Mouse (Mus musculus) midbrain, embryonic 16.5 days (tissue): ENCODE measurements at regions not wholly inside any gene's neighbourhood (a gene's known extent, or its start where the extent isn't known, plus 50 kb on each side); places are given as distances from the start of the nearest gene placed in this dataset.

ENCODE experiments used
- ATAC-seq: fragments of 200-750 bp; cut with Nextera tagmentation; 2 replicates; pipeline ENCODE4 v1.8.0; 2017; ENCODE audit warnings: moderate TSS enrichment
- H3K27ac ChIP-seq: fragments of 300-500 bp; sonication (generic); 2 replicates; pipeline ENCODE4 v1.5.1; 2014; ENCODE audit warnings: mild to moderate bottlenecking, low read length, mixed read lengths
- H3K27me3 ChIP-seq: fragments of 300-500 bp; sonication (generic); 2 replicates; pipeline ENCODE4 v1.6.1; 2014; ENCODE audit warnings: low read depth, low read length, mixed read lengths; ENCODE audit not compliant: control insufficient read depth, insufficient read depth
- H3K36me3 ChIP-seq: fragments of 300-500 bp; sonication (generic); 2 replicates; pipeline ENCODE4 v1.6.1; 2014; ENCODE audit warnings: mild to moderate bottlenecking, low read length, moderate library complexity, mixed read lengths; ENCODE audit not compliant: control insufficient read depth, insufficient read depth
- H3K4me1 ChIP-seq: fragments of 300-500 bp; sonication (generic); 2 replicates; pipeline ENCODE4 v1.6.1; 2014; ENCODE audit warnings: mild to moderate bottlenecking, low read length, mixed read lengths; ENCODE audit not compliant: control insufficient read depth, insufficient read depth
- H3K4me2 ChIP-seq: fragments of 300-500 bp; sonication (generic); 2 replicates; pipeline ENCODE4 v1.6.1; 2014; ENCODE audit warnings: mild to moderate bottlenecking, low read length, mixed read lengths
- H3K4me3 ChIP-seq: fragments of 300-500 bp; sonication (generic); 2 replicates; pipeline ENCODE4 v1.5.1; 2014; ENCODE audit warnings: low read depth, mild to moderate bottlenecking, low read length, moderate library complexity, mixed read lengths
- H3K9ac ChIP-seq: fragments of 300-500 bp; sonication (generic); 2 replicates; pipeline ENCODE4 v1.6.1; 2014; ENCODE audit warnings: low read depth, low read length, mixed read lengths
- H3K9me3 ChIP-seq: fragments of 300-500 bp; sonication (generic); replicated peaks from 2 replicates; pipeline ENCODE4 v1.6.1; 2014; ENCODE audit warnings: mild to moderate bottlenecking, low read length, mixed read lengths; ENCODE audit not compliant: control insufficient read depth, poor library complexity, severe bottlenecking
- WGBS: fragments of 180-500 bp; shearing (Covaris S2); extraction: QIAGEN DNeasy Blood & Tissue Kit; methylation state at CpG from one replicate; pipeline ENCODE4 v1.1.7; 2014; 5-methylcytosine and 5-hydroxymethylcytosine counted together

- no peak for ATAC-seq
- Histone ChIP-seq H3K4me3 (no peak overlapping the region), H3K36me3 (no peaks in the 10 kb centered on the region), H3K4me1 (no peaks in the 10 kb centered on the region), H3K27me3 (no peaks in the 10 kb centered on the region; the same call in 1 of the 2 replicates), H3K9ac (no peak overlapping the region), H3K27ac (no peak overlapping the region), H3K4me2 (no peak overlapping the region), H3K9me3 (no peaks in the 10 kb centered on the region)
- WGBS: 83% methylated on average over 1 of the region's 1 CpGs
These were observed 128.9 kb upstream of the Opcml start for GRCm38 (mm10) chr9:27661431-27662300.

- Histone ChIP-seq H3K4me3 (no peak overlapping the region), H3K27ac (no peak overlapping the region), H3K9ac (no peak overlapping the region), H3K36me3 (no peaks in the 10 kb centered on the region), H3K9me3 (no peaks in the 10 kb centered on the region), H3K27me3 (no peaks in the 10 kb centered on the region; the same call in 1 of the 2 replicates), H3K4me1 (no peaks in the 10 kb centered on the region), H3K4me2 (no peak overlapping the region)
- no peak for ATAC-seq
- 94% methylated on average over 1 of the region's 1 CpGs for WGBS
These were observed 127.3 kb upstream of the Opcml start for GRCm38 (mm10) chr9:27663230-27663629.

DNA sequence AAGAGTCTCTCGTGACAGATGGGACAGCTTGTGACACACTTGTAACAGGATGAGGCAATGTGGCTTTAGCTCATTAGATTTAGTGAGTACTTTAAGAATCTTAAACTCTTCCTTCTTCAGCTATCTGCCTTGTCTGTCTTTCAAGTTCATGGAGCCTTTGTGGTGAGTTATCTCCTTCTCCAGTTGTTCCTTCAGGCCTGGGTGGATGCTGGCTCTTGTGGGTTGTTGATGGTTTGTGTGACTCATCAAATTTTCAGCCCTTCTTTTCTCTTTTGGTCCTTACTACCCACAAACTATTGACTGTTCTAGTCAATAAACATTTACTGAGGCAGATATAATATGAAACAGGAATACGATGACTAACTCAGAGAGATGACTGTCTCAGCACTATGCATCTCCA is 124.9 kb upstream of the Opcml start:
- WGBS: 94% methylated on average over 2 of the region's 2 CpGs
- no peaks in the 10 kb centered on the region for H3K9me3 ChIP-seq
- H3K4me2 ChIP-seq: no peak overlapping the region
- no peak overlapping the region for H3K27ac ChIP-seq
- ATAC-seq: no peak
- no peaks in the 10 kb centered on the region for H3K27me3 ChIP-seq
- no peak overlapping the region for H3K9ac ChIP-seq
- 0 out of 2 replicates have a peak, but pooled peaks cover 2% of the 10 kb centered on the region for H3K4me1 ChIP-seq
- H3K4me3 ChIP-seq: no peak overlapping the region
- H3K36me3 ChIP-seq: no peaks in the 10 kb centered on the region

- H3K36me3 ChIP-seq: no peaks in the 10 kb centered on the region
- 0 out of 2 replicates have a peak, but pooled peaks cover 2% of the 10 kb centered on the region for H3K4me1 ChIP-seq
- H3K9me3 ChIP-seq: no peaks in the 10 kb centered on the region
- WGBS: 25% methylated on average over 6 of the region's 6 CpGs
- no peaks in the 10 kb centered on the region for H3K27me3 ChIP-seq
- H3K9ac ChIP-seq: no peak overlapping the region
- H3K27ac ChIP-seq: no peak overlapping the region
- no peak overlapping the region for H3K4me3 ChIP-seq
- H3K4me2 ChIP-seq: no peak overlapping the region
- no peak for ATAC-seq
These were observed 120.4 kb upstream of the Opcml start for GRCm38 (mm10) chr9:27670032-27670740.

- Histone ChIP-seq H3K4me2 (no peak overlapping the region), H3K9me3 (no peaks in the 10 kb centered on the region), H3K4me1 (no peaks in the 10 kb centered on the region), H3K9ac (no peak overlapping the region), H3K27ac (no peak overlapping the region), H3K27me3 (no peaks in the 10 kb centered on the region), H3K36me3 (no peaks in the 10 kb centered on the region), H3K4me3 (no peak overlapping the region)
- ATAC-seq: no peak
These were observed 105.2 kb upstream of the Opcml start for GRCm38 (mm10) chr9:27685325-27685724.

- WGBS: 80% methylated on average over 4 of the region's 4 CpGs
- Histone ChIP-seq H3K36me3 (no peaks in the 10 kb centered on the region), H3K9me3 (no peaks in the 10 kb centered on the region), H3K9ac (no peak overlapping the region), H3K27me3 (no peaks in the 10 kb centered on the region), H3K4me1 (no peaks in the 10 kb centered on the region), H3K4me3 (no peak overlapping the region), H3K27ac (no peak overlapping the region), H3K4me2 (no peak overlapping the region)
- ATAC-seq: no peak
These were observed 99.0 kb upstream of the Opcml start for GRCm38 (mm10) chr9:27691616-27692015.

DNA sequence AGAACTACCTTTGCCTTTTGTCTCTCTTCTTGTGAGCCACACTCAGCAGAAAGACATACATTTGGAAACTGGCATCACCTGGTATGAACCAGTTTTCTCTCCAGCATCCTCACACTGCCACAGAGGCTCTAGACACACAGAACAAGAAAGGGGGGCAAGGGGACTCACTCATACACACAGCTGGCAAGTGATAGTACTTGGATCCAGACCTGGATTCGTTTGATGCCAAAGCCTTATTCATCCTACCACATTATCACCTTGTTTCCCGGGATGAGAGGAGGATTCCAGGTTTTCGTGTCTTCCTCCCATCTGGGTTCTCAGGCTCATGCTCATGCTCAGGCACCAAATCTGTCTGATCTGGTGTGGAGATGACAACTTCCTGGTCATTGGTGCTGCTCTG is 97.8 kb upstream of the Opcml start:
- Histone ChIP-seq H3K9ac (no peak overlapping the region), H3K27me3 (no peaks in the 10 kb centered on the region), H3K9me3 (no peaks in the 10 kb centered on the region), H3K4me3 (no peak overlapping the region), H3K4me2 (no peak overlapping the region), H3K36me3 (no peaks in the 10 kb centered on the region), H3K4me1 (no peaks in the 10 kb centered on the region), H3K27ac (no peak overlapping the region)
- ATAC-seq: no peak
- WGBS: 87% methylated on average over 3 of the region's 3 CpGs

DNA sequence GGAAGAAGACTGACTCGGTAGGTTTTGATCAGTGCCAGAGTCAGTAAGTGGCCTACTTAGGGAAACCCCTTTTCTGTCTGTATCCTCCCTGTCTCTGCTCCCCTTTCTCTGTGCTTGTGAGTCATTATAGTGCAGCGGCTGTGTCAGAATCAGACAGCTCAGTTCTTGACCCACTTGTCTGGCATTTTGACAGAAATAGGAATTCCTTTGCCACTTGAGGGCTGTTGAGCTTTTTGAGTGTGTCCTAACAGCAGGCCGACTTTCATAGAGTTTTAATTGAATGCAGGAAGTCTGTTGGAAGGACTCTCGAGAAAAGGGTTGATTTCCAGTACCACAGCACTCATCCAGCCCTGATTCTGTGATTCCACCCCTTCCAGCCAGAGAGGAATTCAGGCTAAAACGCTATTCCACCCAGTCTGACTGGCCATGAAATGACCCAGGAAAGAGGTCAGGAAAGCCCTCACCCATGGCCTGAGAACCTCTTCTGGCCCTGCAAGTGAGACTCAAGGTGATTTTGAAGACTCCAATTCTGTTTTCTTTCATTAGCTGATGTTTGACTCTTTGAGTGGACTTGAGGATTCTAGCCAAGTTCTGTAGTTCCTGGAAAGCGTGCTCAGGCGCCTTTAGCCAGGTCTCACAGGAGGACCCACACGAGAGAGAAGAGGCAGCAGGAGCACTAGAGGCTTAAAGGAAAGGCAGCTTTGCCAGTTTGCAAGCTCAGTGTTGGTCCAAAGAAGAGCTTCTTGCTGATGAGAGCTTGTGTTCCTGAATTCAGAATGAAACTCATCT is 95.6 kb upstream of the Opcml start:
- no peak for ATAC-seq

More for the DNA sequence above, 95.6 kb upstream of the Opcml start:
- no peak overlapping the region for H3K4me2 ChIP-seq
- no peak overlapping the region for H3K9ac ChIP-seq
- H3K9me3 ChIP-seq: no peaks in the 10 kb centered on the region
- no peaks in the 10 kb centered on the region for H3K4me1 ChIP-seq
- H3K27ac ChIP-seq: no peak overlapping the region
- H3K4me3 ChIP-seq: no peak overlapping the region
- no peaks in the 10 kb centered on the region for H3K27me3 ChIP-seq
- no peaks in the 10 kb centered on the region for H3K36me3 ChIP-seq
- WGBS: 72% methylated on average over 8 of the region's 8 CpGs
